Mouse (Mus musculus) hindbrain, embryonic 13.5 days (tissue): ENCODE measurements around the gene Lingo1. TPM values are rescaled to one million over a fixed set of nuclear protein-coding genes. Genes with fewer than 3 reads are reported as not detected.

ENCODE experiments used
- ATAC-seq: fragments of 200-750 bp; cut with Nextera tagmentation; 2 replicates; pipeline ENCODE4 v1.8.0; 2017; ENCODE audit warnings: moderate TSS enrichment; ENCODE audit not compliant: low FRiP score
- H3K27ac ChIP-seq: fragments of 300-500 bp; sonication (generic); 2 replicates; pipeline ENCODE4 v1.5.1; 2015; ENCODE audit warnings: inconsistent platforms, mild to moderate bottlenecking, moderate library complexity
- H3K27me3 ChIP-seq: fragments of 300-500 bp; sonication (generic); 2 replicates; pipeline ENCODE4 v1.6.1; 2015; ENCODE audit warnings: mild to moderate bottlenecking, inconsistent platforms
- H3K36me3 ChIP-seq: fragments of 300-500 bp; sonication (generic); 2 replicates; pipeline ENCODE4 v1.6.1; 2015; ENCODE audit warnings: mild to moderate bottlenecking, inconsistent platforms
- H3K4me1 ChIP-seq: fragments of 300-500 bp; sonication (generic); replicated peaks from 2 replicates; pipeline ENCODE4 v1.6.1; 2015; ENCODE audit warnings: inconsistent platforms
- H3K4me2 ChIP-seq: fragments of 300-500 bp; sonication (generic); 2 replicates; pipeline ENCODE4 v1.6.1; 2015; ENCODE audit warnings: inconsistent platforms, mild to moderate bottlenecking, moderate library complexity
- H3K4me3 ChIP-seq: fragments of 300-500 bp; sonication (generic); 2 replicates; pipeline ENCODE4 v1.5.1; 2015; ENCODE audit warnings: mild to moderate bottlenecking, inconsistent platforms
- H3K9ac ChIP-seq: fragments of 300-500 bp; sonication (generic); 2 replicates; pipeline ENCODE4 v1.6.1; 2015; ENCODE audit warnings: mild to moderate bottlenecking, inconsistent platforms
- H3K9me3 ChIP-seq: fragments of 300-500 bp; sonication (generic); 2 replicates; pipeline ENCODE4 v1.6.1; 2016; ENCODE audit warnings: inconsistent platforms
- WGBS: fragments of 180-500 bp; shearing (Covaris S2); methylation state at CpG from one replicate; pipeline ENCODE4 v1.1.7; 2015; 5-methylcytosine and 5-hydroxymethylcytosine counted together
- polyA plus RNA-seq: library from polyadenylated mRNA; unstranded; fragments of >200 nt; fragmentation: Nextera tagmentation; extraction: Ambion mirVana; gene quantifications from 2 replicates; pipeline ENCODE4 v1.2.1, GENCODE M21; 2015

Lingo1 gene
- polyA plus RNA-seq = 48.9 and 50.4 TPM in 2 replicates

- H3K4me2 ChIP-seq = peak within 1 kb of the TSS; percentile 84
- peak within 1 kb of the TSS; percentile 66 for H3K4me3 ChIP-seq
- WGBS = under 1% methylated on average over 80 of the region's 88 CpGs
- peak; percentile 81 for ATAC-seq
- H3K4me1 ChIP-seq = peaks cover 56% of the 10 kb centered on the region
- peak within 1 kb of the TSS; percentile 83 for H3K9ac ChIP-seq
- H3K9me3 ChIP-seq = no peaks in the 10 kb centered on the region
- no peaks in the 10 kb centered on the region for H3K36me3 ChIP-seq
- peak within 1 kb of the TSS; percentile 92 for H3K27ac ChIP-seq
- peaks cover 86% of the 10 kb centered on the region for H3K27me3 ChIP-seq
These were observed at the start of gene Lingo1 for GRCm38 (mm10) chr9:56795721-56796655. Gene Lingo1, minus strand, starts transcription at chr9:56796468.

GRCm38 (mm10) chr9:56844644-56845043 is 48.4 kb upstream of the Lingo1 start:
- ATAC-seq = no peak
- no peak overlapping the region for H3K4me3 ChIP-seq
- H3K9ac ChIP-seq = no peak overlapping the region
- H3K4me1 ChIP-seq = peaks cover 63% of the 10 kb centered on the region
- H3K27me3 ChIP-seq = no peaks in the 10 kb centered on the region
- no peak overlapping the region for H3K4me2 ChIP-seq
- no peaks in the 10 kb centered on the region for H3K36me3 ChIP-seq
- peak overlapping the region; percentile 63 for H3K27ac ChIP-seq
- no peaks in the 10 kb centered on the region for H3K9me3 ChIP-seq
- WGBS = 53% methylated on average over 8 of the region's 8 CpGs

- no peaks in the 10 kb centered on the region for H3K36me3 ChIP-seq
- no peak for ATAC-seq
- H3K9ac ChIP-seq = peak overlapping the region; percentile 29; the same call in 1 of the 2 replicates
- WGBS = 33% methylated on average over 7 of the region's 7 CpGs
- H3K27ac ChIP-seq = peak overlapping the region; percentile 63
- no peak overlapping the region for H3K4me2 ChIP-seq
- no peak overlapping the region for H3K4me3 ChIP-seq
- peaks cover 63% of the 10 kb centered on the region for H3K4me1 ChIP-seq
- H3K27me3 ChIP-seq = no peaks in the 10 kb centered on the region
- H3K9me3 ChIP-seq = no peaks in the 10 kb centered on the region
These were observed 47.5 kb upstream of the Lingo1 start for GRCm38 (mm10) chr9:56843679-56844188.

- H3K9ac ChIP-seq = peak overlapping the region; percentile 30; the same call in 1 of the 2 replicates
- H3K27ac ChIP-seq = peak overlapping the region; percentile 77
- H3K9me3 ChIP-seq = no peaks in the 10 kb centered on the region
- H3K27me3 ChIP-seq = 0 out of 2 replicates have a peak, but pooled peaks cover 3% of the 10 kb centered on the region
- H3K4me2 ChIP-seq = no peak overlapping the region
- 47% methylated on average over 3 of the region's 3 CpGs for WGBS
- H3K36me3 ChIP-seq = no peaks in the 10 kb centered on the region
- ATAC-seq = peak; percentile 49
- H3K4me3 ChIP-seq = no peak overlapping the region
- peaks cover 63% of the 10 kb centered on the region for H3K4me1 ChIP-seq
These were observed 46.0 kb upstream of the Lingo1 start for GRCm38 (mm10) chr9:56842303-56842719.

GRCm38 (mm10) chr9:56841864-56842263 is 45.6 kb upstream of the Lingo1 start:
- Histone ChIP-seq H3K4me3 (no peak overlapping the region), H3K9me3 (no peaks in the 10 kb centered on the region), H3K27ac (peak overlapping the region; percentile 77), H3K9ac (peak overlapping the region; percentile 30; the same call in 1 of the 2 replicates), H3K27me3 (0 out of 2 replicates have a peak, but pooled peaks cover 3% of the 10 kb centered on the region), H3K4me1 (peaks cover 62% of the 10 kb centered on the region), H3K4me2 (no peak overlapping the region), H3K36me3 (no peaks in the 10 kb centered on the region)
- ATAC-seq = no peak; the same call in 1 of the 2 replicates

GRCm38 (mm10) chr9:56840721-56841120 is 44.5 kb upstream of the Lingo1 start:
- no peak overlapping the region for H3K4me3 ChIP-seq
- H3K9me3 ChIP-seq = no peaks in the 10 kb centered on the region
- H3K9ac ChIP-seq = no peak overlapping the region
- 0 out of 2 replicates have a peak overlapping the region, but pooled peaks have one; percentile 30 for H3K27ac ChIP-seq
- H3K27me3 ChIP-seq = 0 out of 2 replicates have a peak, but pooled peaks cover 3% of the 10 kb centered on the region
- H3K4me2 ChIP-seq = no peak overlapping the region
- peaks cover 50% of the 10 kb centered on the region for H3K4me1 ChIP-seq
- ATAC-seq = no peak
- no peaks in the 10 kb centered on the region for H3K36me3 ChIP-seq
- WGBS = 60% methylated on average over 5 of the region's 5 CpGs

- WGBS = 98% methylated on average over 5 of the region's 5 CpGs
- Histone ChIP-seq H3K27me3 (peaks cover 10% of the 10 kb centered on the region; the same call in 1 of the 2 replicates), H3K27ac (no peak overlapping the region), H3K9me3 (no peaks in the 10 kb centered on the region), H3K4me3 (no peak overlapping the region), H3K36me3 (no peaks in the 10 kb centered on the region), H3K4me1 (peaks cover 27% of the 10 kb centered on the region), H3K4me2 (no peak overlapping the region), H3K9ac (no peak overlapping the region)
- no peak for ATAC-seq
These were observed 38.9 kb upstream of the Lingo1 start for GRCm38 (mm10) chr9:56835152-56835551.

- H3K4me1 ChIP-seq = peaks cover 39% of the 10 kb centered on the region
- no peak overlapping the region for H3K4me3 ChIP-seq
- H3K4me2 ChIP-seq = no peak overlapping the region
- WGBS = 36% methylated on average over 6 of the region's 6 CpGs
- H3K9ac ChIP-seq = no peak overlapping the region
- no peaks in the 10 kb centered on the region for H3K9me3 ChIP-seq
- no peak overlapping the region for H3K27ac ChIP-seq
- H3K36me3 ChIP-seq = no peaks in the 10 kb centered on the region
- peaks cover 7% of the 10 kb centered on the region; the same call in 1 of the 2 replicates for H3K27me3 ChIP-seq
- no peak for ATAC-seq
These were observed 36.6 kb upstream of the Lingo1 start for GRCm38 (mm10) chr9:56832900-56833299.

- Histone ChIP-seq H3K9me3 (no peaks in the 10 kb centered on the region), H3K4me3 (no peak overlapping the region), H3K4me1 (peaks cover 41% of the 10 kb centered on the region), H3K27ac (no peak overlapping the region), H3K4me2 (no peak overlapping the region), H3K9ac (no peak overlapping the region), H3K27me3 (peaks cover 8% of the 10 kb centered on the region), H3K36me3 (no peaks in the 10 kb centered on the region)
- WGBS = 90% methylated on average over 3 of the region's 3 CpGs
- ATAC-seq = no peak
These were observed 35.6 kb upstream of the Lingo1 start for GRCm38 (mm10) chr9:56831904-56832303.

- peak overlapping the region; percentile 75 for H3K27ac ChIP-seq
- 12% methylated on average over 4 of the region's 4 CpGs for WGBS
These were observed 33.9 kb upstream of the Lingo1 start for GRCm38 (mm10) chr9:56830162-56830561.

GRCm38 (mm10) chr9:56828841-56829240 is 32.6 kb upstream of the Lingo1 start:
- H3K4me1 ChIP-seq = peaks cover 56% of the 10 kb centered on the region
- ATAC-seq = no peak
- 80% methylated on average over 6 of the region's 6 CpGs for WGBS

More at GRCm38 (mm10) chr9:56830162-56830561, 33.9 kb upstream of the Lingo1 start:
- ATAC-seq = peak; percentile 16; the same call in 1 of the 2 replicates
- Histone ChIP-seq H3K4me3 (no peak overlapping the region), H3K4me2 (no peak overlapping the region), H3K36me3 (no peaks in the 10 kb centered on the region), H3K27me3 (peaks cover 11% of the 10 kb centered on the region), H3K9me3 (no peaks in the 10 kb centered on the region), H3K9ac (no peak overlapping the region), H3K4me1 (peaks cover 50% of the 10 kb centered on the region)

GRCm38 (mm10) chr9:56828146-56828545 is 31.9 kb upstream of the Lingo1 start:
- 28% methylated on average over 9 of the region's 9 CpGs for WGBS
- no peak for ATAC-seq
- Histone ChIP-seq H3K4me3 (no peak overlapping the region), H3K36me3 (no peaks in the 10 kb centered on the region), H3K27me3 (peaks cover 15% of the 10 kb centered on the region), H3K4me2 (no peak overlapping the region; the same call in 1 of the 2 replicates), H3K9me3 (no peaks in the 10 kb centered on the region), H3K27ac (no peak overlapping the region), H3K4me1 (peaks cover 49% of the 10 kb centered on the region), H3K9ac (no peak overlapping the region)

More at GRCm38 (mm10) chr9:56828841-56829240, 32.6 kb upstream of the Lingo1 start:
- Histone ChIP-seq H3K9me3 (no peaks in the 10 kb centered on the region), H3K4me2 (no peak overlapping the region), H3K27me3 (peaks cover 15% of the 10 kb centered on the region), H3K9ac (no peak overlapping the region), H3K4me3 (no peak overlapping the region), H3K36me3 (no peaks in the 10 kb centered on the region), H3K27ac (no peak overlapping the region)
